Mouse (Mus musculus): Measurements from ENCODE around the gene Atf7ip. TPM values are rescaled to one million over a fixed set of nuclear protein-coding genes. Genes with fewer than 3 reads are reported as not detected.

Atf7ip gene
- polyA plus RNA-seq, 1 experiment = 110 TPM

GRCm38 (mm10) chr6:136532535-136533291 lies 26.7 kb downstream of the Atf7ip start:
- Histone ChIP-seq H3K36me3 (ENCODE audit: control insufficient read depth, insufficient read depth, low read length, poor library complexity, severe bottlenecking) (peaks cover 6% of the 10 kb centered on the region), H3K9me3 (replicated peaks; ENCODE audit: control insufficient read depth, insufficient read depth, low read length, poor library complexity, severe bottlenecking) (no peaks in the 10 kb centered on the region), H3K4me1 (ENCODE audit: control insufficient read depth, insufficient read depth, low read length) (peaks cover 2% of the 10 kb centered on the region), H3K27me3 (ENCODE audit: control insufficient read depth, insufficient read depth, low read length, poor library complexity, severe bottlenecking) (no peaks in the 10 kb centered on the region), H3K4me3 (ENCODE audit: low read depth, low read length) (peak overlapping the region; percentile 42), H3K27ac (ENCODE audit: insufficient read depth, low read length) (peak overlapping the region; percentile 90), H3K9ac (ENCODE audit: low read depth, poor library complexity, severe bottlenecking) (peak overlapping the region; percentile 60)
- TF ChIP-seq EP300 (IDR thresholded peaks at IDR 0.05; ENCODE audit: insufficient read depth, low read depth, low read length) = no peak
- TF ChIP-seq CTCF (IDR thresholded peaks at IDR 0.05; ENCODE audit: low read depth, low read length) = no peak
- no peak for TF ChIP-seq POLR2A (IDR thresholded peaks at IDR 0.05; ENCODE audit: insufficient read depth, low read length)

GRCm38 (mm10) chr6:136533804-136534203 lies 27.8 kb downstream of the Atf7ip start:
- no peaks in the 10 kb centered on the region for H3K9me3 ChIP-seq (replicated peaks; ENCODE audit: control insufficient read depth, insufficient read depth, low read length, poor library complexity, severe bottlenecking)
- TF ChIP-seq POLR2A (IDR thresholded peaks at IDR 0.05; ENCODE audit: insufficient read depth, low read length) = no peak
- H3K9ac ChIP-seq (ENCODE audit: low read depth, poor library complexity, severe bottlenecking) = no peak overlapping the region
- peaks cover 8% of the 10 kb centered on the region for H3K36me3 ChIP-seq (ENCODE audit: control insufficient read depth, insufficient read depth, low read length, poor library complexity, severe bottlenecking)
- no peaks in the 10 kb centered on the region for H3K27me3 ChIP-seq (ENCODE audit: control insufficient read depth, insufficient read depth, low read length, poor library complexity, severe bottlenecking)
- no peak overlapping the region for H3K27ac ChIP-seq (ENCODE audit: insufficient read depth, low read length)
- H3K4me1 ChIP-seq (ENCODE audit: control insufficient read depth, insufficient read depth, low read length) = peaks cover 2% of the 10 kb centered on the region
- peak overlapping the region; percentile 44 for H3K4me3 ChIP-seq (ENCODE audit: low read depth, low read length)

- Histone ChIP-seq H3K27me3 (ENCODE audit: control insufficient read depth, insufficient read depth, low read length, poor library complexity, severe bottlenecking) (no peaks in the 10 kb centered on the region), H3K9ac (ENCODE audit: low read depth, poor library complexity, severe bottlenecking) (no peak overlapping the region), H3K27ac (ENCODE audit: insufficient read depth, low read length) (no peak overlapping the region), H3K4me1 (ENCODE audit: control insufficient read depth, insufficient read depth, low read length) (peaks cover 2% of the 10 kb centered on the region), H3K9me3 (replicated peaks; ENCODE audit: control insufficient read depth, insufficient read depth, low read length, poor library complexity, severe bottlenecking) (no peaks in the 10 kb centered on the region), H3K36me3 (ENCODE audit: control insufficient read depth, insufficient read depth, low read length, poor library complexity, severe bottlenecking) (peaks cover 11% of the 10 kb centered on the region), H3K4me3 (ENCODE audit: low read depth, low read length) (no peak overlapping the region)
- TF ChIP-seq EP300 (IDR thresholded peaks at IDR 0.05; ENCODE audit: insufficient read depth, low read depth, low read length) = no peak
- TF ChIP-seq CTCF (IDR thresholded peaks at IDR 0.05; ENCODE audit: low read depth, low read length) = no peak
- TF ChIP-seq POLR2A (IDR thresholded peaks at IDR 0.05; ENCODE audit: insufficient read depth, low read length) = no peak
Observed at GRCm38 (mm10) chr6:136534444-136534843, 28.5 kb downstream of the Atf7ip start.

GRCm38 (mm10) chr6:136535176-136535575 lies 29.2 kb downstream of the Atf7ip start:
- Histone ChIP-seq H3K27ac (ENCODE audit: insufficient read depth, low read length) (no peak overlapping the region), H3K27me3 (ENCODE audit: control insufficient read depth, insufficient read depth, low read length, poor library complexity, severe bottlenecking) (no peaks in the 10 kb centered on the region), H3K4me1 (ENCODE audit: control insufficient read depth, insufficient read depth, low read length) (peaks cover 2% of the 10 kb centered on the region), H3K36me3 (ENCODE audit: control insufficient read depth, insufficient read depth, low read length, poor library complexity, severe bottlenecking) (peaks cover 16% of the 10 kb centered on the region), H3K9me3 (replicated peaks; ENCODE audit: control insufficient read depth, insufficient read depth, low read length, poor library complexity, severe bottlenecking) (no peaks in the 10 kb centered on the region), H3K9ac (ENCODE audit: low read depth, poor library complexity, severe bottlenecking) (no peak overlapping the region), H3K4me3 (ENCODE audit: low read depth, low read length) (no peak overlapping the region)
- TF ChIP-seq EP300 (IDR thresholded peaks at IDR 0.05; ENCODE audit: insufficient read depth, low read depth, low read length) (no peak), POLR2A (IDR thresholded peaks at IDR 0.05; ENCODE audit: insufficient read depth, low read length) (no peak), CTCF (IDR thresholded peaks at IDR 0.05; ENCODE audit: low read depth, low read length) (no peak)

- Histone ChIP-seq H3K4me1 (ENCODE audit: control insufficient read depth, insufficient read depth, low read length) (peaks cover 2% of the 10 kb centered on the region), H3K27ac (ENCODE audit: insufficient read depth, low read length) (no peak overlapping the region), H3K36me3 (ENCODE audit: control insufficient read depth, insufficient read depth, low read length, poor library complexity, severe bottlenecking) (peaks cover 18% of the 10 kb centered on the region), H3K9ac (ENCODE audit: low read depth, poor library complexity, severe bottlenecking) (no peak overlapping the region), H3K27me3 (ENCODE audit: control insufficient read depth, insufficient read depth, low read length, poor library complexity, severe bottlenecking) (no peaks in the 10 kb centered on the region), H3K9me3 (replicated peaks; ENCODE audit: control insufficient read depth, insufficient read depth, low read length, poor library complexity, severe bottlenecking) (no peaks in the 10 kb centered on the region), H3K4me3 (ENCODE audit: low read depth, low read length) (no peak overlapping the region)
- TF ChIP-seq POLR2A (IDR thresholded peaks at IDR 0.05; ENCODE audit: insufficient read depth, low read length) (no peak), CTCF (IDR thresholded peaks at IDR 0.05; ENCODE audit: low read depth, low read length) (no peak), EP300 (IDR thresholded peaks at IDR 0.05; ENCODE audit: insufficient read depth, low read depth, low read length) (no peak)
Observed at GRCm38 (mm10) chr6:136536121-136536520, 30.2 kb downstream of the Atf7ip start.

- TF ChIP-seq CTCF (IDR thresholded peaks at IDR 0.05; ENCODE audit: low read depth, low read length) = no peak
- TF ChIP-seq POLR2A (IDR thresholded peaks at IDR 0.05; ENCODE audit: insufficient read depth, low read length) = no peak
- TF ChIP-seq EP300 (IDR thresholded peaks at IDR 0.05; ENCODE audit: insufficient read depth, low read depth, low read length) = no peak
- no peak overlapping the region; the same call in 1 of the 2 replicates for H3K27ac ChIP-seq (ENCODE audit: insufficient read depth, low read length)
- no peaks in the 10 kb centered on the region for H3K9me3 ChIP-seq (replicated peaks; ENCODE audit: control insufficient read depth, insufficient read depth, low read length, poor library complexity, severe bottlenecking)
- no peak overlapping the region for H3K4me3 ChIP-seq (ENCODE audit: low read depth, low read length)
- H3K36me3 ChIP-seq (ENCODE audit: control insufficient read depth, insufficient read depth, low read length, poor library complexity, severe bottlenecking) = peaks cover 15% of the 10 kb centered on the region
- H3K9ac ChIP-seq (ENCODE audit: low read depth, poor library complexity, severe bottlenecking) = no peak overlapping the region
- H3K27me3 ChIP-seq (ENCODE audit: control insufficient read depth, insufficient read depth, low read length, poor library complexity, severe bottlenecking) = no peaks in the 10 kb centered on the region
- peaks cover 1% of the 10 kb centered on the region for H3K4me1 ChIP-seq (ENCODE audit: control insufficient read depth, insufficient read depth, low read length)
Observed at GRCm38 (mm10) chr6:136541350-136541749, 35.4 kb downstream of the Atf7ip start.
